ENCODE assay signal across 16 mouse cellular contexts in genomic region chr3:127864242-127864641, GRCm38 (mm10). TPM values are rescaled to one million over a fixed set of nuclear protein-coding genes. Genes with fewer than 3 reads are reported as not detected.
A peak's percentile ranks its signal among the peaks of the same experiment; 100 is the strongest.
DNase-seq lines count a peak whose midpoint lies in the region; ATAC-seq and TF ChIP-seq lines count a peak whose summit lies in the region.
"Had no signal": no experiment of that assay in that cellular context is flagged by ENCODE, and none has a peak within 500 bp of the region (broad histone marks: within the 10 kb centered on the region; RNA-seq: fewer than 3 reads in every experiment).

No protein-coding gene starts in this region.

- no peak for TF ChIP-seq POLR2A in thymus, adult 2 months (IDR thresholded peaks at IDR 0.05; ENCODE audit: control insufficient read depth, extremely low read depth, insufficient read depth, low read length, poor library complexity)

- TF ChIP-seq CTCF in gastrocnemius, adult 2 months (IDR thresholded peaks at IDR 0.05), result peak; percentile 5; the same call in 1 of the 2 replicates
- no peak for TF ChIP-seq CTCF in kidney, postnatal 0 days (IDR thresholded peaks at IDR 0.05; ENCODE audit: low read depth)
- no peak for TF ChIP-seq CTCF in thymus, adult 2 months (IDR thresholded peaks at IDR 0.05; ENCODE audit: borderline replicate concordance, control insufficient read depth, extremely low read depth, insufficient read depth, low read length, poor library complexity)

- ATAC-seq in kidney, postnatal 0 days (replicated peaks; ENCODE audit: low FRiP score, low read depth), result no peak

- no peak overlapping the region for H3K4me3 ChIP-seq in gastrocnemius, adult 2 months
- H3K4me3 ChIP-seq in kidney, postnatal 0 days (replicated peaks; ENCODE audit: low read depth, low read length), result no peak overlapping the region
- H3K4me3 ChIP-seq in thymus, adult 2 months (ENCODE audit: control insufficient read depth, insufficient read depth, low read length), result no peak overlapping the region
- H3K4me3 ChIP-seq: embryonic facial prominence, embryonic 12.5 days; hindbrain, embryonic 15.5 days; liver, embryonic 13.5 days; neural tube, embryonic 13.5 days had no signal

- no peaks in the 10 kb centered on the region for H3K36me3 ChIP-seq in kidney, postnatal 0 days (ENCODE audit: insufficient read depth, low read length)
- H3K36me3 ChIP-seq in thymus, adult 2 months (ENCODE audit: control insufficient read depth, insufficient read depth, low read length), result no peaks in the 10 kb centered on the region
- H3K36me3 ChIP-seq: embryonic facial prominence, embryonic 12.5 days; hindbrain, embryonic 15.5 days; neural tube, embryonic 13.5 days had no signal

- H3K9me3 ChIP-seq in kidney, postnatal 0 days (replicated peaks; ENCODE audit: low read length), result no peaks in the 10 kb centered on the region
- H3K9me3 ChIP-seq: hindbrain, embryonic 15.5 days; liver, embryonic 13.5 days had no signal

- intact Hi-C loops in gastrocnemius, adult 2 months (cut with DNase I), result loop anchor here (5.0 kb wide), 1 partner anchor 33 kb away; the partner anchor contains the start of gene Fam241a

- H3K4me2 ChIP-seq in kidney, postnatal 0 days (ENCODE audit: low read length), result no peak overlapping the region
- H3K4me2 ChIP-seq: embryonic facial prominence, embryonic 12.5 days; hindbrain, embryonic 15.5 days; liver, embryonic 13.5 days; neural tube, embryonic 13.5 days had no signal

- 25% methylated on average over 2 of the region's 2 CpGs for WGBS in kidney, postnatal 0 days
- 93% methylated on average over 2 of the region's 2 CpGs for WGBS in thymus, adult 2 months

- H3K4me1 ChIP-seq in kidney, postnatal 0 days (replicated peaks; ENCODE audit: insufficient read depth, low read length), result no peaks in the 10 kb centered on the region
- peaks cover 27% of the 10 kb centered on the region for H3K4me1 ChIP-seq in thymus, adult 2 months (replicated peaks; ENCODE audit: control insufficient read depth, insufficient read depth, low read length)
- H3K4me1 ChIP-seq: embryonic facial prominence, embryonic 12.5 days had no signal

- H3K27ac ChIP-seq in gastrocnemius, adult 2 months, result peak overlapping the region; percentile 49; the same call in 1 of the 2 replicates
- H3K27ac ChIP-seq in kidney, postnatal 0 days, result 0 out of 2 replicates have a peak overlapping the region, but pooled peaks have one; percentile 14
- peak overlapping the region; percentile 34 for H3K27ac ChIP-seq in thymus, adult 2 months (ENCODE audit: control insufficient read depth, insufficient read depth, low read length)
- H3K27ac ChIP-seq: embryonic facial prominence, embryonic 12.5 days; hindbrain, embryonic 15.5 days; liver, embryonic 13.5 days; macrophage; neural tube, embryonic 13.5 days had no signal

- H3K27me3 ChIP-seq in kidney, postnatal 0 days (ENCODE audit: insufficient read depth, low read length), result no peaks in the 10 kb centered on the region
- no peaks in the 10 kb centered on the region for H3K27me3 ChIP-seq in thymus, adult 2 months (ENCODE audit: control insufficient read depth, insufficient read depth, low read length)
- H3K27me3 ChIP-seq: embryonic facial prominence, embryonic 12.5 days; hindbrain, embryonic 15.5 days; liver, embryonic 13.5 days; neural tube, embryonic 13.5 days had no signal

- DNase-seq in gastrocnemius, adult 2 months, result no peak
- DNase-seq in gastrocnemius, adult 18-20 months (ENCODE audit: low spot score), result no peak
- DNase-seq in kidney, postnatal 0 days (ENCODE audit: low spot score), result no peak
- no peak for DNase-seq in kidney, postnatal 10 days
- no peak for DNase-seq in thymus, adult 2 months
- no peak for DNase-seq in thymus, postnatal 0 days (ENCODE audit: low spot score)
- DNase-seq in left cerebral cortex, adult 11 months (ENCODE audit: low spot score), result no peak
- DNase-seq: cerebellum, adult 11-12 months; cerebellum, postnatal 36 days; kidney, postnatal 14 days; liver, embryonic 13.5 days; thymus, postnatal 25 days had no signal

- no peak overlapping the region for H3K9ac ChIP-seq in kidney, postnatal 0 days (ENCODE audit: low read depth, low read length)
- H3K9ac ChIP-seq: embryonic facial prominence, embryonic 12.5 days; hindbrain, embryonic 15.5 days; liver, embryonic 13.5 days; neural tube, embryonic 13.5 days had no signal

RNA-seq across cellular contexts. Expression of gene Ap1ar, which starts 26.9 kb away (rescaled TPM):
- total RNA-seq in gastrocnemius, adult 2 months (2021), result 10 to 100 TPM; 22.2 to 25.1 TPM
- total RNA-seq in gastrocnemius, adult 18-20 months (2021), result 10 to 100 TPM; 28.7 to 30.0 TPM
- polyA plus RNA-seq in kidney, postnatal 0 days (2015; fragmentation: Nextera tagmentation; extraction: Ambion mirVana), result 39.6 and 40.2 TPM in 2 replicates
- polyA plus RNA-seq in thymus, adult 2 months (2012; rRNA removed), result 25.2 and 30.5 TPM in 2 replicates
- 26.3 and 32.4 TPM in 2 replicates for polyA plus RNA-seq in thymus, postnatal 0 days (2015; fragmentation: Nextera tagmentation; extraction: Ambion mirVana)

RNA-seq across cellular contexts. Expression of gene Fam241a, which starts 31.9 kb away (rescaled TPM):
- total RNA-seq in gastrocnemius, adult 2 months (2021), result 1 to 10 TPM; 3.5 to 4.2 TPM
- total RNA-seq in gastrocnemius, adult 18-20 months (2021), result 1 to 10 TPM; 3.0 to 3.3 TPM
- polyA plus RNA-seq in kidney, postnatal 0 days (2015; fragmentation: Nextera tagmentation; extraction: Ambion mirVana), result 14.1 and 16.6 TPM in 2 replicates
- 4.8 and 5.7 TPM in 2 replicates for polyA plus RNA-seq in thymus, adult 2 months (2012; rRNA removed)
- polyA plus RNA-seq in thymus, postnatal 0 days (2015; fragmentation: Nextera tagmentation; extraction: Ambion mirVana), result 18.6 and 21.8 TPM in 2 replicates
